Mouse (Mus musculus) kidney, postnatal 36 days (tissue): ENCODE data around the gene Fbxo9.

Experiments used
- DNase-seq, 2 experiments: peaks; one replicate each; pipeline ENCODE4 v3.0.0; 2021 to 2022; ENCODE audit warnings: mixed read lengths in 2 of 2

The Fbxo9 gene

DNA sequence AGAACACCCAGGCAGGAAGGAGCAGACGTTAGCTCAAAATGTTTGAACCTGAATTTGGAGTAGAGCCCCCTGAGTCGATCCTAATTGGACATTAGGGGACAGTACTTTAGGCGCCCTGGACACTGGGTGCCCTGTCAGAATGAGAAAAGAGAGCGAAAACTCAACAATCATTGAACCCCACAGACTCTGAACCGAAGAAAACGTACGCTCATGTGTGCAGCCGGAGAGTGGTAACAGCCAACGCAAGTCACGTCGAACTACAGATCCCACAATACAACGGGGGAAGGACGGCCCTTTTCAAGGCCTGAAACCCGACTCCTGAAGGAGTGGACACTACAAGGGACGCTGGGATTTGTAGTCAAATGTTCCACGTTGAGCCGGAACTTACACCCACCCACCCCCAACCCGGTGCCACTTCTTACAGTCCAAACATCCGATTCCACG, at the start of gene Fbxo9, which contains the start of gene Ick:
TSS of gene Fbxo9 (minus strand) at position 270 of the 444 bp plus-strand sequence.
TSS of gene Ick (plus strand) at position 397 of the 444 bp plus-strand sequence.
- peak; percentile 90 to 97 for DNase-seq

DNA sequence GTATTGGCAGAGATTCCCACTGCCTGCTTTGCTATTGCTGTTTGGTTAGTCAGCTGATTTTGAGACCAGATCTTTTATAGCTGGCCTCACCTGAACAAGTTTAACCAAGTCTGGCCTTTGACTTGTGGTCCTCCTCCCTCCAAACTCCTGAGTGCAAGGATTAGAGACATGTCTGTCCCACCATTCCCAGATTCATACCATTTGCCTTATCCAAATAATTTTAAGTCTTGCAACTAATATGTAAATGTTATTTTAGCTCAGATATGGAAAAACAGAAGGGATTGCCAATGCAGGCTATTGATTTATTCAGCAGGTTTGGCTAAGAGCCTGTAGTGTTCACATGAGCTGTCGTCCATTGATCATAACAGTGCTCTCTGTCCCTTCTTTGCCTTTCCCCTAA, 48.4 kb upstream of the Fbxo9 start:
- no peak for DNase-seq

- DNase-seq: no peak
Observed at GRCm38 (mm10) chr9:78154211-78154977, 45.5 kb upstream of the Fbxo9 start.

GRCm38 (mm10) chr9:78149770-78150169, 40.9 kb upstream of the Fbxo9 start:
- DNase-seq: peak in 1 of 2 experiments; percentile 13

- DNase-seq: no peak
Observed at GRCm38 (mm10) chr9:78148149-78148548, 39.3 kb upstream of the Fbxo9 start.

DNA sequence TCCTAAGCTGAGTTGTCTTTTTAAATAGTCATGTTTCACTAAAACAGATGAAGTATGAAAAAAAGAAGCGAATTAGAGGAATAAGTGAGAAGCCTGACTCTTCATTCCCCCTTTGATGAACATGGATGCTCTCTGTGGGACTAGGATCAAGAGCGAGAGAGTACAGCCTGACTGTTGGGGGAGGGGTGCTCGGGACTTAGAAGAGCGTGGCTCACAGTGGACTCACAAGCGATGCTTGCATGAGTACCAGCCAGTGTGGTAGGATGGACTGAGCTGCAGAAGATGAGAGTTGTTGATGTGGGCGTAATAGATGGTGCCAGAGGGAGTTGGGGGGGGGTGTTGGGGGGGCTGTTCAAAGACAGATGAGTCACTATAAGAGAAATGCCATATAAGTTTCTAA, 37.8 kb upstream of the Fbxo9 start:
- DNase-seq: no peak

- DNase-seq: no peak
Observed at GRCm38 (mm10) chr9:78146099-78146498, 37.2 kb upstream of the Fbxo9 start.

DNA sequence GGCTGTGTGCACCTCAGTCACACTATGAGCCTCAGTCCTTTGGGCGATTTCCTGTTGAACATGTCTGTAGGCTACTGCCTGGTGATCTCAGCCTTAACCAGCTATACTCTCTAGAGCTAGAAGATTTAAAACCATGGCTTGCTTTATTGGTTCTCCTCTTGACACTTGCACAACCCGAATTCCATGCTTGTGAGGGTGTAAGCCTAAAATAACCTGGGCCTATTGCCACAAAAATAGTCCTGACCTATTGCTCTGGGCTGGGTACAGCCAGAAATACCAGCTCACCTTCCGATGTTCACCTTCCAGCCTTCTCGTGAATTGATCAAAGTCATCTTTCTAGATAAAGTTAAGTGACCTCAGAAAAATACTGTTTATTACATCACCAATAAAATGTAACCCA, 30.6 kb upstream of the Fbxo9 start:
- peak in 1 of 2 experiments; percentile 13 for DNase-seq

GRCm38 (mm10) chr9:78138044-78138676, 29.3 kb upstream of the Fbxo9 start:
- peak in 1 of 2 experiments; percentile 16 for DNase-seq

DNA sequence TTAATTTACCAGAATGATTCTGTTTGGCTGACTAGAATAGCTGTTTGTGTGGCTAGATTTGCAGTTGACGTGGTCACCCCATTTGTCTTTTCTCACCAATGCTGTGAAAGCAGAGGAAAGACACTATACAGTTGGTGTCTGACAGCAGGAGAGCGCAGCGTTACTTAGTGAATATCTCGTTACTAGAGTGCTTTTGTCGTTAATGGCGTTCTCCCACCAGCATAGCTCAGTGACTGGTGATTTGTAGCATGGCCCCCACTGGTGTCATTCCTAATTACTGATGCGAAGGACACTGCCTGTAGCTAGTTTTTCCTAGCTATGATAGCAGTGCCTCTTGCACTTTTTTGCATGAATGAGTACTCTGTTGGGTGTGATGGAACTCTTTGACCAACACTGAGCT, 26.8 kb upstream of the Fbxo9 start:
- no peak for DNase-seq

- DNase-seq: no peak
Observed at GRCm38 (mm10) chr9:78126643-78127042, 17.8 kb upstream of the Fbxo9 start.

DNA sequence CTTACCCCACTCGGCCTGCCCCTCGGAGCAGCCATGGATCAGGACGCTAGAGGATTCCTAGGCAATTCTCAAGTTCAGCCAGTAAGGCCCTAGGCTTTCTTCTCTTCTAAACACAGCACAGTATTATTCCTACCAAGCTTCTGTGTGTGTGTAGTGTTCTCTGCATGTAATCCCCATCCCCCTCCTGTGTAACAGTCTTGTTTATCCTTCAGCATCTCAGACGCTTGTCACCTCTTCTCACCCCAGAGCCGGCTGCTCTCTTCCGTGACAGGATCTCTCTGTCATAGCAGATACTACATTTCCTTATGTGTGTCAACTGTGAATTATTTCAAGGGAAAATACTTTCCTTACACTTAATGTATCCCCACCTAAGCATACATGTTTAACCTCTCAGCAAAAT, 17.1 kb upstream of the Fbxo9 start:
- DNase-seq: no peak

GRCm38 (mm10) chr9:78124297-78124696, 15.4 kb upstream of the Fbxo9 start:
- DNase-seq: no peak

- no peak for DNase-seq
Observed at GRCm38 (mm10) chr9:78122939-78123712, 14.3 kb upstream of the Fbxo9 start.

DNA sequence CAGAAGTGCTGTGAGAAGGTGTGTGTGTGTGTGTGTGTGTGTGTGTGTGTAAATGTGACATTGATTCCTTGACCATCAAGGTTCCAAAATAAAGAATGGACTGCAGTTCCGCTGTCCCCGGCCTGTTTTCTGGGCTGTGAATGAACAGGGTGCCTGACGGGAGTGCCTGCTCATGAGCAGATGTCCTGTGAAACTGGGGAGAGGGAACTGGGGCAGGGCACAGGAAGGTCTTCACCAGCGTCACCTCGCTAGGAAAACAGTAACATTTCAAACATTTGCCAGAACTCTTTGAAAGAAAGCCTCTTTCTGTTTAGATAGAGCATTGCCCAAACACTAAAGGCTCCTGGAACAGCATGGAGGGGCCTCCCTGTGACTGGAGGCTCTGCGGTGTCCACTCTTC, 13.1 kb upstream of the Fbxo9 start:
- DNase-seq: no peak

- peak; percentile 38 to 50 for DNase-seq
Observed at GRCm38 (mm10) chr9:78121358-78121757, 12.5 kb upstream of the Fbxo9 start.

DNA sequence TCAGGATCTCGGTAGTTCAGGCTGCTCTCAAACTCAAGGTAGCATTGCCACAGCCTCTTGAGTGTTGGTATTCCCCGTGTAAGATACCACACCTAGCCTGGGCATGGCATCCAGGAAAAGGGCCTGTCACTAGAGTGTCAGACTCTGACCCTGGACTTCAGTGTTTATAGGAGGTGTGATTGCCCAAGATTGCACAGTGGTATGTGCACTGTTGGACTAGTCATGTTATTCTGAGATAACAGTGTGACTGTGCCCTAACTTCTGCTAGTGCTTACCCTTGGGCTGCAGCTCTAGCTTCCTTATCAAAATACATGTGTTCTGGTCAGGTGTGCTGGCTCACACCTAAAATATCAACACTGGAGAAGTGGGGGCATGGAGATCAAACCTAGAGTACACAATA, 8.8 kb upstream of the Fbxo9 start:
- DNase-seq: no peak

DNA sequence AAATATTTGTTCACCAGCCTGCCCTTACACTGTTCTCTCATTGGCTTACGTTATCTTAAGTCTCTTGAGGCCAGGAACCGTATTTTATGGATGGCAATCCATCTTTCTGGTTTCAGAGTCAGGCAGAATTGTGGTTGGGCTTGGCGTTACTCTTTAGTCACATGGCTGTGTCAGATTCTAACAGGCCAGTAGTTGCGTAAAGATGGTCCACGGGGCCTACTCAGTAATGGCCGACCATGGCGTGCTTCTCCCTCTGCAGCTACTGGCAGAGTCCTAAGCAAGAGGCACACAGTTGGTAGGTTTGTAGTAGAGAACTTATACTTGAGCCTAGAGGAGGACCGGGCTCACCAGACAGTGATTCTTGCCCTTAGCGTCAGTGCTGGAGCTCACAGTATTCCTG, 6.9 kb upstream of the Fbxo9 start:
- peak in 1 of 2 experiments; percentile 14 for DNase-seq

DNA sequence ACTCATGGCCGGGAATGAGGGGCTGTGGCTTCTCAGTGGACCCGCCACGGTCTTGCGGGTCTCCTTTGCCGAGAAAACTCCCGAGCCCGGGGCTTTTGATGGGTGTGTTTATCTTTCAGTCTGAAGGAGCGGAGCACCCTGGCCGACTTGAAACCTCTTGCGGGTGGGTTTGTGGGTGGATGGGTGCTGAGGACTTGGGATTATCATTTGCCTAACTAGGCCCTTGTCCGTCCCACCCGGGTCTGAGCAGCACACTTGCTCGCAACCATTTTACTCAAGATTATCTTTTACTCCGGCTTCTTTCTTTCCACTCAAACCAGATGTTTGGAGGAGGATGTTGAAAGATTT, 4.6 kb upstream of the Fbxo9 start:
- no peak for DNase-seq

DNA sequence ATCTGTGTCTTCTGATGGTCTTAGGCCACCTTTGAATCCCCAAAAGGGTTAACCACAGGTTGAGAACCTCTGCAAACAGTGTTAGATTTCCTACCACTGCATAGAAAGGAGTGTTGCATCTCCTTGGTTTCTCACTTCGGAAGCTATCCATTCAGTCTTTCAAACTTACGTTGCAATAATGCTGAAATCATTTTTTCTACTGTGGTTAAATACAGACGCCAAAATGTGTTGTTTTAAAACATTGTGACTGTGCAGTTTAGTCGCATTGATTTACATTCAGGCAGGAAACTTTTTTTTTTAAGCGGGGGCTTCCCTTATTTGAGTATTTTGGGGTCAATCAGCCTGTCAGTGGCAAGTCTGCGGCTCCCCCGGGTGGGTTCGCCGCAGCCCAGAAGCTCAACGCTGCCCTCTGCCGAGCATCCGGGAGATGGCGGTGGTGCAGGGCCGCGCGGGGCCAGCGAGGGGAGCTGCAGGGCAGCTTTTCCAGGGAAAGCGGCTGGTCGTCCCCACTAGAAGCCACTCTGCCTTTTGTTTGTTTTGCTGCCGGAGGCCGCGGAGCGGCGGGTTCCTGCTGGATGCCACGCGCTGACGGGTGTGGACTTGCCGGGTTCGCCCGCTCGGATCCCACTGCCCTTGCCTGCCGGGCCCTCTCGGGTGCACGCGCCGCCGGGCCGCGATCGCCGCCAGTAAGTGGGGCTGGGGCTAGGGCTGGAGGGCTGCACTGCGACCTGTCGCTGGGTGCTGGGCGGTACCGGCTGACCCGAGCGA, 4.1 kb upstream of the Fbxo9 start:
- peak; percentile 92 to 95 for DNase-seq

DNA sequence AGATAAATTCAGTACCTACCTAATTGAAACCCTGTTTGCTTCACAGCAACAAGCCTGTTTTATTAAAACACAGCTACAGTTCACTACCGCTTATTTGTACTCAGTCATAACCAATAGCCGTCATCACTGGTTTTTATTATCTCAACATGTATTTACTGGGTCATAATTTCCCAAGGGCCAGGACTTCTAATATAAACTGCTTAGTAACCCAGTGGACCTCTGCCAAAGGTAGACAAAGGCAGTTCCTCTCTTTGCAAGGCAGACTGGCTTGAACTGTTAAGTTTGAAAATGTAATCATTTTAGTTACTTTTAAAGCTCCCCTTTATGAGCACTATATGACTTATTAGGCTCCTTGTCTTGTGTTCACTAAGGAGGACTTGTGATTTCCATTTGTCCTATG, 2.6 kb upstream of the Fbxo9 start:
- no peak for DNase-seq

GRCm38 (mm10) chr9:78109656-78110055, 791 bp upstream of the Fbxo9 start:
- peak in 1 of 2 experiments; percentile 16 for DNase-seq
